ENCODE assay signal across 19 mouse cellular contexts in the genomic region with DNA sequence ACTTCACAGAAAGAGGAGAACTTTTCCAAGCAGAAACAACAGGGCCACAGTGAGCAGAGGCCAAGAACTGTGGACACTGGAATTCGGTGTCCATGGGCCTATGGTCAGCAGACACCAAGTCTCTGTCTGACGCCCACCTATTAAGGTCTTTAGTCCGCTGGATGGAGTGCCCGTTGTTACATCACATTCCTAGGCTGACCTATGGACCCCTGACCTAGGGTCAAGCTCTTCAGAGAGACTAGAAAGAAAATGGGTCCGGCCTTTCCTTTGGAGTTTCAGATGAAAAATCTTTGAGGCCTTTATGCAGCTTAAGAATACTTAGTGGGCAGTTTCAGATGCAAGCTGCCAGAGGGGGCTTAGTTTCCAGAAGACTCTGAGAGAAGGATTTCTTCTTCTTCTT. TPM values are rescaled to one million over a fixed set of nuclear protein-coding genes. Genes with fewer than 3 reads are reported as not detected.
DNase-seq lines count a peak whose midpoint lies in the region; ATAC-seq lines count a peak whose summit lies in the region.
"Had no signal": no experiment of that assay in that cellular context is flagged by ENCODE, and none has a peak within 500 bp of the region (broad histone marks: within the 10 kb centered on the region; RNA-seq: fewer than 3 reads in every experiment).

No protein-coding gene starts in this region.

- H3K4me1 ChIP-seq in hindbrain, embryonic 10.5 days (replicated peaks) = peaks cover 28% of the 10 kb centered on the region
- no peaks in the 10 kb centered on the region for H3K4me1 ChIP-seq in hindbrain, embryonic 16.5 days (ENCODE audit: control insufficient read depth, insufficient read depth, low read depth, low read length)
- H3K4me1 ChIP-seq in neural tube, embryonic 15.5 days = peaks cover 2% of the 10 kb centered on the region; the same call in 1 of the 2 replicates
- H3K4me1 ChIP-seq: embryonic facial prominence, embryonic 12.5 days had no signal

- WGBS in hindbrain, embryonic 10.5 days = 2% methylated on average over 5 of the region's 5 CpGs
- WGBS in hindbrain, embryonic 16.5 days = 6% methylated on average over 5 of the region's 5 CpGs
- WGBS in neural tube, embryonic 15.5 days = 10% methylated on average over 5 of the region's 5 CpGs

- peaks cover 3% of the 10 kb centered on the region for H3K9me3 ChIP-seq in hindbrain, embryonic 10.5 days
- peaks cover 2% of the 10 kb centered on the region; the same call in 1 of the 2 replicates for H3K9me3 ChIP-seq in hindbrain, embryonic 16.5 days (ENCODE audit: control insufficient read depth, low read length)
- no peaks in the 10 kb centered on the region for H3K9me3 ChIP-seq in neural tube, embryonic 15.5 days (replicated peaks)
- H3K9me3 ChIP-seq: hindbrain, embryonic 15.5 days had no signal

- no peak overlapping the region for H3K4me2 ChIP-seq in hindbrain, embryonic 16.5 days (ENCODE audit: low read length)
- no peak overlapping the region for H3K4me2 ChIP-seq in neural tube, embryonic 15.5 days
- H3K4me2 ChIP-seq: embryonic facial prominence, embryonic 12.5 days; forebrain, embryonic 12.5 days; hindbrain, embryonic 15.5 days had no signal

- no peaks in the 10 kb centered on the region; the same call in 1 of the 2 replicates for H3K36me3 ChIP-seq in hindbrain, embryonic 10.5 days
- no peaks in the 10 kb centered on the region for H3K36me3 ChIP-seq in hindbrain, embryonic 16.5 days (ENCODE audit: control insufficient read depth, insufficient read depth, low read length)
- H3K36me3 ChIP-seq in neural tube, embryonic 15.5 days = no peaks in the 10 kb centered on the region
- H3K36me3 ChIP-seq: embryonic facial prominence, embryonic 12.5 days; forebrain, embryonic 12.5 days; hindbrain, embryonic 15.5 days had no signal

- peak; percentile 69 for DNase-seq in hindbrain, embryonic 10.5 days (ENCODE audit: low spot score)
- peak; percentile 45 for DNase-seq in neural tube, embryonic 10.5 days (ENCODE audit: extremely low spot score, low spot score)
- peak; percentile 87 for DNase-seq in embryo, embryonic 9.5 days (ENCODE audit: extremely low spot score)
- DNase-seq in layer of hippocampus, postnatal 14 days (ENCODE audit: low spot score in 2 of 2) = no peak
- DNase-seq in frontal cortex, postnatal 36 days (ENCODE audit: low spot score in 2 of 2) = no peak
- DNase-seq: adrenal gland, adult 8-10 months; adrenal gland, postnatal 36 days; cerebellum, adult 2 months; cerebellum, postnatal 10 days; forebrain, postnatal 0 days; gastrocnemius, adult 2 months; gastrocnemius, postnatal 25 days had no signal

- no peak overlapping the region for H3K9ac ChIP-seq in hindbrain, embryonic 16.5 days (ENCODE audit: low read depth, low read length)
- no peak overlapping the region for H3K9ac ChIP-seq in neural tube, embryonic 15.5 days (replicated peaks)
- H3K9ac ChIP-seq: embryonic facial prominence, embryonic 12.5 days; forebrain, embryonic 12.5 days; forebrain, postnatal 0 days; hindbrain, embryonic 15.5 days had no signal

- peak overlapping the region; percentile 53 for H3K27ac ChIP-seq in hindbrain, embryonic 10.5 days
- H3K27ac ChIP-seq in hindbrain, embryonic 16.5 days (ENCODE audit: low read depth, low read length) = no peak overlapping the region
- no peak overlapping the region for H3K27ac ChIP-seq in neural tube, embryonic 15.5 days (replicated peaks)
- H3K27ac ChIP-seq: embryonic facial prominence, embryonic 12.5 days; forebrain, embryonic 12.5 days; gastrocnemius, adult 2 months; hindbrain, embryonic 15.5 days had no signal

- no peak for ATAC-seq in hindbrain, embryonic 16.5 days
- ATAC-seq in neural tube, embryonic 15.5 days (ENCODE audit: low FRiP score) = no peak
- ATAC-seq: forebrain, postnatal 0 days; inflammation-experienced regulatory T-cells, adult 6 months; intestine, postnatal 0 days had no signal

- H3K4me3 ChIP-seq in hindbrain, embryonic 10.5 days = no peak overlapping the region
- no peak overlapping the region for H3K4me3 ChIP-seq in hindbrain, embryonic 16.5 days (ENCODE audit: low read length)
- no peak overlapping the region for H3K4me3 ChIP-seq in neural tube, embryonic 15.5 days (replicated peaks)
- H3K4me3 ChIP-seq: embryonic facial prominence, embryonic 12.5 days; forebrain, embryonic 12.5 days; gastrocnemius, adult 2 months; hindbrain, embryonic 15.5 days had no signal

- H3K27me3 ChIP-seq in hindbrain, embryonic 10.5 days (ENCODE audit: insufficient read depth, poor library complexity, severe bottlenecking) = peaks cover 11% of the 10 kb centered on the region
- no peaks in the 10 kb centered on the region; the same call in 1 of the 2 replicates for H3K27me3 ChIP-seq in hindbrain, embryonic 16.5 days (replicated peaks; ENCODE audit: control insufficient read depth, insufficient read depth, low read length)
- peaks cover 4% of the 10 kb centered on the region for H3K27me3 ChIP-seq in neural tube, embryonic 15.5 days (replicated peaks)

RNA-seq across cellular contexts. Expression of a gene that starts 21.5 kb away (rescaled TPM):
- polyA plus RNA-seq in hindbrain, embryonic 10.5 days (2016; fragmentation: Nextera tagmentation; extraction: Ambion mirVana) = 1,166 and 1,270 TPM in 2 replicates
- 1,030 and 1,626 TPM in 2 replicates for polyA plus RNA-seq in hindbrain, embryonic 16.5 days (2015; fragmentation: Nextera tagmentation; extraction: Ambion mirVana)
- polyA plus RNA-seq in neural tube, embryonic 15.5 days (2015; fragmentation: Nextera tagmentation; extraction: Ambion mirVana) = 1,725 and 1,770 TPM in 2 replicates
- total RNA-seq in layer of hippocampus, postnatal 14 days (2021) = 1,000 to 10,000 TPM; 1,917 to 1,971 TPM

RNA-seq across cellular contexts. Expression of a gene that starts 40.9 kb away (rescaled TPM):
- polyA plus RNA-seq in hindbrain, embryonic 10.5 days (2016; fragmentation: Nextera tagmentation; extraction: Ambion mirVana) = 10.5 and 13.1 TPM in 2 replicates
- 15.1 and 23.5 TPM in 2 replicates for polyA plus RNA-seq in hindbrain, embryonic 16.5 days (2015; fragmentation: Nextera tagmentation; extraction: Ambion mirVana)
- polyA plus RNA-seq in neural tube, embryonic 15.5 days (2015; fragmentation: Nextera tagmentation; extraction: Ambion mirVana) = 17.0 and 19.8 TPM in 2 replicates
- 1 to 10 TPM; 2.6 to 2.8 TPM for total RNA-seq in layer of hippocampus, postnatal 14 days (2021)
- total RNA-seq: forebrain, postnatal 0 days had no signal
- polyA plus RNA-seq: inflammation-experienced regulatory T-cells, adult 6 months had no signal

Comparison
In these comparisons a context has a peak if more than half of its experiments do, and no peak if none do; other contexts are left out.
1. DNase-seq: peak in hindbrain, embryonic 10.5 days (single experiment), neural tube, embryonic 10.5 days (single experiment) and embryo, embryonic 9.5 days (single experiment); none in layer of hippocampus, postnatal 14 days (0 of 2) and frontal cortex, postnatal 36 days (0 of 2).